Mouse (Mus musculus) left cerebral cortex, postnatal 10 days (tissue): ENCODE data around the gene Ccdc187. TPM values are rescaled to one million over a fixed set of nuclear protein-coding genes. Genes with fewer than 3 reads are reported as not detected.

Experiments
- total RNA-seq, 2 experiments: library from RNA; stranded (reverse); gene quantifications; 2 replicates each; pipeline ENCODE4 v1.2.3; 2021

Ccdc187 gene
- total RNA-seq, 2 experiments from 2014 or later, result 1.3 to 2.0 TPM

Other genes with a start within 250 kb of the Ccdc187 start
- gene Nacc2, start 171.3 kb downstream of the Ccdc187 start, total RNA-seq, result 10 to 100 TPM; 45.6 to 46.4 TPM
- gene Lhx3, start 86.3 kb downstream of the Ccdc187 start, total RNA-seq, result not detected
- gene Qsox2, start 57.0 kb downstream of the Ccdc187 start, total RNA-seq, result 10 to 100 TPM; 20.7 to 21.7 TPM
- gene Gpsm1, start 21.0 kb upstream of the Ccdc187 start, total RNA-seq, result 100 to 1,000 TPM; 103 to 108 TPM
- gene Dnlz, start 57.6 kb upstream of the Ccdc187 start, total RNA-seq, result 10 to 100 TPM; 26.7 to 27.6 TPM
- gene Card9, start 66.4 kb upstream of the Ccdc187 start, total RNA-seq, result 1 to 10 TPM; 2.1 to 2.9 TPM
- 10 to 100 TPM; 78.8 to 80.9 TPM for gene Snapc4, start 86.1 kb upstream of the Ccdc187 start, total RNA-seq
- gene Entr1, start 94.8 kb upstream of the Ccdc187 start, total RNA-seq, result 100 to 1,000 TPM; 187 to 190 TPM
- gene Pmpca, start 94.8 kb upstream of the Ccdc187 start, total RNA-seq, result 100 to 1,000 TPM; 126 to 129 TPM
- 10 to 100 TPM; 17.3 to 19.6 TPM for gene Inpp5e, start 114.6 kb upstream of the Ccdc187 start, total RNA-seq
- gene Sec16a, start 150.7 kb upstream of the Ccdc187 start, total RNA-seq, result 10 to 100 TPM; 43.6 to 46.3 TPM
- 10 to 100 TPM; 26.4 to 30.5 TPM for gene Notch1, start 222.1 kb upstream of the Ccdc187 start, total RNA-seq